Mouse (Mus musculus) cerebellum, adult 11 months (tissue): ENCODE data around the gene Gm2000.
"Not testable (repeated sequence)": the region's sequence is repeated elsewhere in the genome, so short reads cannot be mapped to it uniquely, and the experiment has no call there.

Source experiments
- DNase-seq: peaks from one replicate; pipeline ENCODE4 v3.0.0; 2022

Gm2000 gene

DNA sequence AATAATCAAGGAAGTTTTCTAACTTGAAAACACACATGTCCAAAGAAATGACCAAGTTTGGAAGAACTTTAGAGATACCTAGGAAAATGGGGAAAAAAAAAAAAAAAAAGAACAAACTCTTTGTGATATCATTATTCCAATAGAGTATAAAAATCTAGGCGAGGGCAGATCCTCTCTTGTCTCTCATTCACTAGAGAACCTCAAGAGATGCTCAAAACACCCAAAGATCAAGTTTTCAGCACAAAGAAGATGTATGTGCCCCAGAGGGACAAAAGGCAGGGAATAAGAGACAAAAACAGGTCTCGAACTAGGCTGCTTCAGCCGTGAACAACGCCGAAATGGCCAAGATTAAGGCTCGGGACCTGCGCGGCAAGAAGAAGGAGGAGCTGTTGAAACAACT, at the start of gene Gm2000:
Gene Gm2000 (plus strand): TSS at position 301 of the 400 bp plus-strand sequence.
- DNase-seq: no peak

DNA sequence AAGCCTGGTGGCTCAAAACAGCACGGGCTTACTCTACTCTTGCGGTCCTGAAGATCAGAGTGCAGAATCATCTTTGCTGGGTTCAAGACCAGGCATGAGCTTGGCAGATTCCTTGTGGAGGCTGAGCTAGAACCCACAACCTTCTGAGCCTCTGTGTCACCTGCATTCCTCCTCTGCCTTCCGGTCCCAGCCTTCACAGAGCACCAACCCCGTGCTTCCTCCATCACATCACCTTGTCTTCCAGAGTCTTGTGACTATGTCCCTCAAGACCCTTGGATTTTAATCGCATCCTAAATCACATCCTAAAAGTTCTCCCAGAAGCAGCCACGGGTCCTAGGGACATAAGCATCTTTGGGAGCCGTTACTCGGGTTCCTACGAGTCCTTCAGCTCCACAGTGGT, 42.7 kb upstream of the Gm2000 start:
- DNase-seq: no peak

DNA sequence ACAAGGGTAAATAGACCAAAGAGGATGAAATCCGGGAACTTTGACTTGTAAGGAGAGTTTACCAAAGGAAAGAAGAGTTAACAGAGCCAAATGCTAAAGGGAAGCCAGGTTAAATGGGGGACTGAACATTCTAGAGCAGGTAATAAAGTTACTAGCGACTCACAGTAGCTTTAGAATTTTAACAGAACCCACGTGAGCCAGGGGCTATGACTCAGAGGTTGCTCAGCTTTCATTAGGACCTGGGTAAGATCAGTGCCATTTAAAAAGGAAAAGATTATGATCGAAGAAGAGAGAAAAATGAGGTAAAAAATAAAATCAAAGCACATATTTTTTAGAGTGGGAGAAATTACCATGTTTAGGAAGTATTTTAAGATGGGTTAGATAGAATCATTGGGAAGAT, 25.0 kb upstream of the Gm2000 start:
- no peak for DNase-seq

DNA sequence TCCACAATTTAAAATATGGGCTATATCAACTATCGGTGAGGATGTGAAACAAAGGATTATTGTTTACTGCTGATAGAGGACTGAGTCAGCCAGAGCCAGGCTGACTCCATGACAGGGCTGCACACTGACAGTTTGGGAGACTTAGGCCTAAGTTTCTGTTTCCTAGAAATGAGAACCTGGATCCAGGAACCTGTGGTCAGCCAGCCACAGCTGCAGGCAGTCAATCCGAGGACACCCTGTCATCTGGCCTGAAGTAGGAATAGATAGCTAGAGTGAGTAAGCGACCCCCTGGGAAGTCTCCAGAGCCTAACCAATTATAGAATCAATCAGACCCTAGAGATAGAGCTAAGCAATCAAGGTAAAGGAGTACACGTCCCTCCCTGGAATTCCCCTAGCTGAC, 21.4 kb upstream of the Gm2000 start:
- no peak for DNase-seq

DNA sequence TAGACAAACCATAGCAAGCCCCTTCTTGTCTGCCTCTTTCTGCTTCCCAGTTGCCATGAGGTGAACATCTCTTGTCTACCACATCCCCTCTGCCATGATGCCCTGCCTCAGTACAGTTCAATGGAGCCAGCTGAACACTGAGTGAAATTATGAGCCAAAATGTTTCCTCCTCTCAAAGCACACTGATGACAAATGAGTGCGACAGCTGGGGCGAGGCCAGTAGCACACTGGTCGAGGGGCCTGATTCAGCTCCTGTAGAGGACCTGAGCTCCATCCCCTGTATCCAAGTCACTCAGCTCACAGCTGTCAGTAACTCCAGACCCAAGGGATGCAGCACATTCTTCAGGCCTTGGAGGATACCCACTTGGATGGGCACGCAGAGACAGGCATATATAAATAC, 20.2 kb upstream of the Gm2000 start:
- DNase-seq: no peak

DNA sequence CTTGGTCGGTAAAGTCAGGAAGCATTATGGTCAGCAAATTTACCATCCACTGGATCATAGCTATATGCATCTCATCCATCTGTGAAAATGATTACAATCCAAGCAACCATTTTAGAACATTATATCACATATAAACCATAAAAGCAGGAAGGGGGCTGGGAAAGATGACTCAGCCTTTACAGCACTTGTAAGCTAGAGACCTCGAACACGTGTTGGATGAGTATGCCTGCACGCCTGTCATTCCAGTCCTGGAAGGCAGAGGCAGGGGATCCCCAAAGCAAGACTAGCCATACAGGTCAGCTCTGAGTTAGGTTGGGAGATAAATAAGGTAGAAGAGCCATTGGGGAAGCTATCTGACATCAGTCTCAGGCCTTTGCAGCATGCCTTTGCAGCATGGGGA, 16.8 kb upstream of the Gm2000 start:
- DNase-seq: no peak

DNA sequence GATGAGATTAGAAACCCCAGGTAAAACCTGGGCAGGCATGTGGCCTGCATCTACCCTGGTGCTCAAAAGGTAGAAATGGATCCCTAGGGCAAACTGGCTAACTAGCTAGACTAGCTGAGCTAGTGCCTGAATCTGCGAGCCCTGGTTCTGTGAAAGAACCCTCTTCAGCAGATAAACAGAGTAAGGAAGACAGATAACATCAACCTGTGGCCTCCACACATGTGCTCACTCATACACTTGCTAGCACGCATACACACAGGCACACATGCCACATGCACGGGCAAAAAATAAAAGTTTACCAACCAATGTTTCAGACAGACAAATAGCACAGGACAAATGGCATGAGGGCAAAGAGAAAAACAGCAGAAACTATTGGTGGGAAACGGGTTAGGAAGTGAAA, 15.4 kb upstream of the Gm2000 start:
- DNase-seq: no peak

DNA sequence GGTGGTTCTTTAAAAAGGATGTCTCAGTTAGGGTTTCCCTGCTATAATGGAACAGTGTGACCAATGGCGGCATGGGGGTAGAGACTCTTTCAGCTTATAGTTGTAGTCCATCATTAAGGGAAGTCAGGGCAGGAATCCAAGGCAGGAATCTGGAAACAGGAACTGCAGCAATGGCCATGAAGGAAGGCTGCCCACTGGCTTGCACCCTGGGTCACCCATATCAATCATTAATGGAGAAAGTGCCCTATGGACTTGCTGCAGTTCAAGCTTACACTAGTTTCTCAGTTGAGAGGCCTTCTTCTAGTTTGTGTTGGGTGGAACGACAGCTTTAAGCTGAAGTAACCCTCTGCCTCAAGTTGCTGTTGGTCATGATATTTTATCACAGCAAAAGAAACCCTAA, 13.4 kb upstream of the Gm2000 start:
- DNase-seq: no peak

DNA sequence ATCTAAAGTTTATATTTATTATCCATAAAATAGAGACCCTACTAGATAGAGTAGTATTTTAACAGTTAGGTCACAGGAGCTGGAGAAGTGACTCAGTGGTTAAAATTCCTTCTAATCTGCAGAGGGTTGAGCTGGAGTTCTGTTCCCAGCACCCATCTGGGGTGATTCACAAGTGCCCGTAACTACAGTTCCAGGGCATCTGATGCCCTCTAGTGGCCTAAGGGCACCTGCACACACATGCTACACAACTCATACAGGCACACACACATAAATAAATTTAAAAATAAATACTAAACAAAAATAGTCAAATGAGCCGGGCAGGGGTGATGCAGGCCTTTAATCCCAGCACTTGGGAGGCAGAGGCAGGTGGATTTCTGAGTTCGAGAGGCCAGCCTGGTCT, 15.4 kb downstream of the Gm2000 start:
- no peak for DNase-seq

DNA sequence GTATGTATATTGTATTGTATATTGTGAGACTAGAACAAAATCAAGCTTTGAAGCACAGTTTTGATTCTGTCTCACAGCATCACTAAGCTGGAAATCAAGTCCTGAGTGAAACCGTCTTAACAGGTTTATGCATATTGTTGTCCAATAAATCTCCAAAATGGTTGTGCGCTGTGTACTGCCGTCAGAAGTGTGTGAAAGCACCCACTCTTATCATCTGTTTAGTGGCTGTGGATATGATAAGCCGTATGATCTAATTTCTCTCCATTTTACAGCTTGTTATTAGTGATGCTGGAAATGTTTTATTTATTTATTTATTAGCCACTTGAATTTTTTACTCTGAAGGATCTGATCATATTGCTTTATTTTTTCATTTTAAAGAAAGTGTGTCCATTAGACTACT, 20.4 kb downstream of the Gm2000 start:
- no peak for DNase-seq

DNA sequence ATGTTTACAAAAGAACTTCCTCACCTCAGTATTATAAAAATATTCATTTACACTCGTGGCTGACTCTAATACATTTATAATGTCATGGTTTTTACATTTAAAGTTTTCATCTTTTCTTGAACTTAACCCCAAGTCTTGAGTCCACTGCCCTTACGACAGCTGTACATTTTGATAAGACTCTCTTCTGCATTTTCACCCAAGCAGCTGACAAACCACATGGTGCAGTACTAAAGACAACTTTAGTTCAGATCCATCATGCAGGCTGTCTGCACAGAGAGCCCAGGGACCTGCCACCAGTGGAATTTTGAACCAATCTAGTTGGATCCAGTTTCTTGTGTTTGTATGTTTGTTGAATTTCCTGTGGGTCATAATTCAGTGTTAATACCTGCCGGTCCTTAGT, 21.0 kb downstream of the Gm2000 start:
- DNase-seq: no peak

DNA sequence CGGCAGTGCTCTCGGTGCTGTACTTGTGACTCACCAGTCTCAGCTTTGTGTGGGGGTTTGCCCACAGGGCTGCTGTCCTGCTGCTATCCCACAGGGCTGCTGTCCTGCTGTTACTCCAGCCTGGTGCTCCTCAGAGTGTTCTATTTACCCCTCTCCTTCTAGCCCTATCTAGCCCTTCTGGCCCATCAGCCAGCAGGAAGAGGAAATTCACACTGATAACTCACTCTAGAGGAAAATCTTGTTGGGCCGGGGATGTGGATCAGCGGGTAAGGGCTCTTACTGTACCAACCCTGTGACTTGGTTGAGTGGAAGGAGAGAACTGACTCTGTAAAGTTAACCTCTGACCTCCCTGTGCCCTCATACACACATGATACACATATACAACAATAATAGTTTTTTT, 27.3 kb downstream of the Gm2000 start:
- no peak for DNase-seq

DNA sequence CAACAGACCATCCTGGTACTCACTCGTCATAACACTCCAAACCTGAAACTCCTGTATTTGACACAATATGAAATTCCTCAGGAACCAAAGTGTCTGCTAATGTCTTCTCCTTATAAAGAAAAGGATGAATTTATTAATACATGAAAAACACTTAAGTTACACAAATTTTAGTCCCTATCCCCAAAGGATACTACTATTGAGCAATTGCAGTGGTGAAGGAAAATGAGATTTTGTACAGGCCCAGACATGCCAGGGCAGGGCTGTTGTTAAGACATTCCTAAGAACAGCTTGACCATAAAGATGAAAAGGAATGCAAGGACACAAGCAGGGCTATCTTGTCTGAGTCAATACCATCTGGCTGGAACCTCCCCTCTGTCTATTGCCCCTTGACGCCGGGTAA, 34.3 kb downstream of the Gm2000 start:
- not testable (repeated sequence) for DNase-seq

DNA sequence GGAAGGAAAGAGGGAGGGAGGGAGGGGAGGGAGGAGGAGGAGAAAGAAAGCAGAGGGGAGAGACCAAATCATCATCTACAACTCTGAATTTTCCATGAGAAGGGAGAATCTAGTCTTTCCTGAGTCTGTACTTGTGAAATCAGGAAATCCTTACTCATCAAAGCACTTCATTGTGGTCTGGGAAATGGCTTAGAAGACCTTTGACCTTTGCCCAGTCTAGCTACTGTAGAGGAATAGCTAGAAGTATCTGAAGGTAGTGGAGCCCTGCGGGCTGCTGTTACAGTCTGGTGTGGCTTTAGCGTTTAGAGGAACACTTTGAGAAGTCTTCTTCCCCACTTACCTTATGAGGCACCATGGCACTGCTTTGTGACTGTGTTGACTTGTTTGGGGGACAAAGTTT, 36.7 kb downstream of the Gm2000 start:
- DNase-seq: no peak

DNA sequence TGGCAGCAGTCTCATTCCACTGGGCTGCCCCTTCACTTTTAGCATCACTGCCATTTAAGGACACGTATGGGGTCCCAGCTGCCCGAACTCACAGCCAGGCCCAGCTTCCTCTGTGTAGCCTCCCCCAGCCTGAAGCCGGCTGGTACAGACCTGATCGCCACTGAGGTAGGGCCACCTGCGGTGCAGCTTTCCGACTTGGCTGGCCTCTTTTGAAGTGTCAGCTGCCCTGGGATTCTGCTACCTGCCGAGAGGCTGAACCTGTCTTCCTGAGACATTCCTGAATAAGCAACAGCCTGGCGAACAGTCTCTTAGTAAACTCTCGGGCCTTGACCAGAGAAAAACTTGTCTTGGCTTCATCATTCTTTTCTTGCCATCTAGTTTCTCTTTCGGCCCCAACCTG, 37.4 kb downstream of the Gm2000 start:
- DNase-seq: no peak

DNA sequence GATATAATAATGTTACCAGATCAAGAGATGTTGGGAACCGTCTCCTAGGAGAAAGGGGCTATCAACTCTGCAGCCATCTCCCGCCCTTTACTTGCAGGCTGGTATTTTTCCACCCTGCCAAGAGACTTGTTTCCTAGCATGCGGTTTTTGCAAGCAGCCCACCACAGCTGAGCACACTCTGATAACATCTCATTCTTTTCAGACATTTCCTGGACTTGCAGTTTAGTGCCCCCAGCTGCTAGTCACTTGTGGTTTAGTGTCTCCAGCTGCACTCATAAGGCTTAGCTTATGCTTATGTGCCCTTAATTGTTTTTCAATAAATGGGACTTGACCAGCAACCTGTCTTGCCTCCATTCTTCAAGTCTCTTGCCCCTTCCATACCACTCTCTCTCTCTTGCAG, 42.2 kb downstream of the Gm2000 start:
- DNase-seq: no peak

DNA sequence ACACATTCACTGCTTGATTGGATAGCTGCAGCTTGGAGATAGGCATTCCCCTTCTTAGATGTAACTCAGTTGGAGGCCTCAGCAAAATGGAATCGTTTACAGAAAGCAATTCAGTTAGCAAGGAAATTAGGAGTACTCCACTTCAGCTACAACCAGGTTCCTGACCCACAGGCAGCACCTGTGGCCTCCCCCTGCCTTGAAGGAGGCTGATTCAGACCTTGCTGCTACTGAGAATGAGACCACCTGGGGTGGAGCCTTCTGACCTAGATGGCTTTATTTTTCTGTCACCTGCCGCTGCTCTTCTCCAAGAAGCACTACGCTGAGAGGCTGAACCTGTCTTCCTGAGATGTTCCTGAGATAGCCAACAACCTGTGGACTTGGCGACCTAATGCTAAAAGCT, 42.7 kb downstream of the Gm2000 start:
- DNase-seq: no peak
